Mouse (Mus musculus): ENCODE results near the gene Gm12216. TPM values are rescaled to one million over a fixed set of nuclear protein-coding genes. Genes with fewer than 3 reads are reported as not detected.

Gene Gm12216
- polyA plus RNA-seq, 1 experiment = 1.2 TPM

DNA sequence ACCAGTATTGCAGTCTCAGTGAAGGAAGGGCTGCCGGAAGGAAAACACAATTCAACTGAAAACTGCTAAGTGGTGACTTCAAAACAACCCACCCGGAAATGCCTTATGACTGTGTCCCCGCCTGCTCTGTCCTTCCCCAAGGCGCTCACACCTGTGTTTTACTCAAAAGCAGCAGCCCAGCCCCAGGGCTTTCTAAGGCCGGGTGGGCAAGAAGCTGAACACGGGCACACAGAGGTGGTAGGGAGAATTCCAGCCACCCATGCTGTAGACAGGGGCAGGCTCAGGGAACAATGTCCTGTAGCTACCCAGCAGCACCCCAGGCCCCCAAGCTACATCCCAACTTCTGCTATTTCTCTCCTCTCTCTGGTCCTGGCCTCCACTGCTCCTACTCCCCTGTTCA lies 13.4 kb downstream of the Gm12216 start:
- Histone ChIP-seq H3K4me1 (ENCODE audit: control insufficient read depth, insufficient read depth, low read length) (no peaks in the 10 kb centered on the region), H3K27ac (ENCODE audit: insufficient read depth, low read length) (no peak overlapping the region), H3K27me3 (ENCODE audit: control insufficient read depth, insufficient read depth, low read length) (no peaks in the 10 kb centered on the region), H3K4me3 (replicated peaks; ENCODE audit: insufficient read depth, low read depth, low read length) (no peak overlapping the region)
- DNase-seq = no peak
- 93% methylated on average over 6 of the region's 6 CpGs for WGBS
- TF ChIP-seq POLR2A (IDR thresholded peaks at IDR 0.05; ENCODE audit: borderline replicate concordance, insufficient read depth, low read length) = no peak
- TF ChIP-seq CTCF (IDR thresholded peaks at IDR 0.05; ENCODE audit: borderline replicate concordance, insufficient read depth, low read depth, low read length) = no peak

GRCm38 (mm10) chr11:53843106-53843505 lies 15.9 kb downstream of the Gm12216 start:
- TF ChIP-seq POLR2A (IDR thresholded peaks at IDR 0.05; ENCODE audit: borderline replicate concordance, insufficient read depth, low read length) (no peak), CTCF (IDR thresholded peaks at IDR 0.05; ENCODE audit: borderline replicate concordance, insufficient read depth, low read depth, low read length) (no peak)
- Histone ChIP-seq H3K27me3 (ENCODE audit: control insufficient read depth, insufficient read depth, low read length) (no peaks in the 10 kb centered on the region), H3K27ac (ENCODE audit: insufficient read depth, low read length) (no peak overlapping the region), H3K4me3 (replicated peaks; ENCODE audit: insufficient read depth, low read depth, low read length) (no peak overlapping the region), H3K4me1 (ENCODE audit: control insufficient read depth, insufficient read depth, low read length) (no peaks in the 10 kb centered on the region)
- WGBS = 70% methylated on average over 10 of the region's 10 CpGs
- no peak for DNase-seq

- Histone ChIP-seq H3K27ac (ENCODE audit: insufficient read depth, low read length) (no peak overlapping the region), H3K4me1 (ENCODE audit: control insufficient read depth, insufficient read depth, low read length) (no peaks in the 10 kb centered on the region), H3K4me3 (replicated peaks; ENCODE audit: insufficient read depth, low read depth, low read length) (no peak overlapping the region), H3K27me3 (ENCODE audit: control insufficient read depth, insufficient read depth, low read length) (no peaks in the 10 kb centered on the region)
- WGBS = 45% methylated on average over 4 of the region's 4 CpGs
- no peak for DNase-seq
- TF ChIP-seq CTCF (IDR thresholded peaks at IDR 0.05; ENCODE audit: borderline replicate concordance, insufficient read depth, low read depth, low read length) (no peak), POLR2A (IDR thresholded peaks at IDR 0.05; ENCODE audit: borderline replicate concordance, insufficient read depth, low read length) (no peak)
These were observed 16.9 kb downstream of the Gm12216 start for GRCm38 (mm10) chr11:53842161-53842581.

GRCm38 (mm10) chr11:53841514-53841913 lies 17.5 kb downstream of the Gm12216 start:
- no peak overlapping the region for H3K4me3 ChIP-seq (replicated peaks; ENCODE audit: insufficient read depth, low read depth, low read length)
- 69% methylated on average over 12 of the region's 12 CpGs for WGBS
- no peak for DNase-seq
- H3K4me1 ChIP-seq (ENCODE audit: control insufficient read depth, insufficient read depth, low read length) = no peaks in the 10 kb centered on the region
- no peak for TF ChIP-seq POLR2A (IDR thresholded peaks at IDR 0.05; ENCODE audit: borderline replicate concordance, insufficient read depth, low read length)
- TF ChIP-seq CTCF (IDR thresholded peaks at IDR 0.05; ENCODE audit: borderline replicate concordance, insufficient read depth, low read depth, low read length) = no peak
- no peaks in the 10 kb centered on the region; the same call in 1 of the 2 replicates for H3K27me3 ChIP-seq (ENCODE audit: control insufficient read depth, insufficient read depth, low read length)
- no peak overlapping the region for H3K27ac ChIP-seq (ENCODE audit: insufficient read depth, low read length)

DNA sequence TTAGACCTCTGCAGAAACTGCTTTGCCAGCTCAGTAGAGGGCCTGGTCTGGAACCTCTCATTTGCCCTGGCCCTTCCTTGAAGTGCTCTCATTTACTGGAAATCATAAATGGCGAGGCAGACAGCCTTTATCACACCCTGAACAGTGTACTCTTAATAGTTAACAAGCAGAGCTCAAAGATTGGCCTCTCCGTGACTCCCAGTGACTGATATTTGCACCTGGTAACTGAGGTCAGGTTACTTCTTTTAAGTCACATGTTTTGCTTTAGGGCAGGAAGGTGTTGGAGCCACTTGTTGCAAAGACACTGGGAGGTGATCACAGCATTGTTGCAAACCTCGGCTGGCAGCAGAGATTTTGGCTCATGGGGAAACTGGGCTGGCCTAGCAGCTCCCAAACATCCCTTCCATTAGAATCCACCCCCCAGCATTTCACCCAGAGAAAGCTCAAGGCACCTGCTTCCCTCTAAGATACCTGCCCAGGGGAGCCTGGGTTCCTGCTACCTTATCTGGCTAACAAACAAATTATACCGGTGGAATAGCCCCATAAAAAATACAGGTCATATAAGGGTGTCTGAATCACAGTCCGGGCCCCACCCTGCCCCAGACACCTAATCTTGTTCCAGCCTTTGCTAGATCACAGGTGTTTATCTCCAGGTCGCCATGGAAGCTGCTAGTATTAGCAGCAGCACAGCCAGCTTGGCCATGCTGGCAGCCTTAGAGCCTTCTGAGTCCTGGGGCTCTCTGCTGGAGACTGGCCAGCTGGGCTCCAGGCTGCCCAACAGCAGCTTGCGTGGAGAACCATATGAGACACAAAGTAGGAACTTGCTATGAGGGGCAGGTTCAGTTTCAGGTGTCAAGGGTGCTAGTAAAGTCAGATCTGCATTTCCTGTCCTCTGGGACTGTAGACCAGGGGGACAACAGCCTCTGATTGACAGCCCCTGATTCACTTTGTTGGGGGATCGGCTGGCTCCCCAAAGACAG lies 19.1 kb downstream of the Gm12216 start:
- DNase-seq = no peak
- whole genome bisulfite sequencing = 61% methylated on average over 8 of the region's 8 CpGs
- H3K4me1 ChIP-seq (ENCODE audit: control insufficient read depth, insufficient read depth, low read length) = no peaks in the 10 kb centered on the region
- TF ChIP-seq POLR2A (IDR thresholded peaks at IDR 0.05; ENCODE audit: borderline replicate concordance, insufficient read depth, low read length) (no peak), CTCF (IDR thresholded peaks at IDR 0.05; ENCODE audit: borderline replicate concordance, insufficient read depth, low read depth, low read length) (no peak)
- H3K27ac ChIP-seq (ENCODE audit: insufficient read depth, low read length) = no peak overlapping the region
- no peaks in the 10 kb centered on the region; the same call in 1 of the 2 replicates for H3K27me3 ChIP-seq (ENCODE audit: control insufficient read depth, insufficient read depth, low read length)
- no peak overlapping the region for H3K4me3 ChIP-seq (replicated peaks; ENCODE audit: insufficient read depth, low read depth, low read length)

DNA sequence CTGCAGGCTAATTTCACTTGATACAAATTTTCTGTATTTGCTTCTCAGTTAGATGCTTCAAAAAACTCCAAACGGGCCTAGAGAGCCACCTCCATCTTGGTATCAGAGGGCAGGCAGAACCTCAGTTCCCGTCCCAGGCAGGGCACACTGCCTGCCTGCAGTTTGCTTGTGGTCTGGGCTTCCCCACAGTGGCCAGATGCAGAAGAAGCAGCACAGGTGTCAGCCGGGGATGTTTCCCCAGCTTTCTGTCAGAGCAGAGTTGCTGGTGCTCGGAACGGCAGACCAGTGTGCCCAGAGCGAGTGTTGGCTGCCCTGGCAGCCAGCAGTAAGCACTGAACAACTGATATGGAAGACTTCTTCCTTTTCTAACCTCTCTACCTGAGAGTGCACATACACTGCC lies 19.9 kb downstream of the Gm12216 start:
- Histone ChIP-seq H3K4me1 (ENCODE audit: control insufficient read depth, insufficient read depth, low read length) (no peaks in the 10 kb centered on the region), H3K27me3 (ENCODE audit: control insufficient read depth, insufficient read depth, low read length) (no peaks in the 10 kb centered on the region; the same call in 1 of the 2 replicates), H3K27ac (ENCODE audit: insufficient read depth, low read length) (no peak overlapping the region), H3K4me3 (replicated peaks; ENCODE audit: insufficient read depth, low read depth, low read length) (no peak overlapping the region)
- DNase-seq = no peak
- WGBS = 87% methylated on average over 6 of the region's 6 CpGs
- TF ChIP-seq POLR2A (IDR thresholded peaks at IDR 0.05; ENCODE audit: borderline replicate concordance, insufficient read depth, low read length) = no peak
- TF ChIP-seq CTCF (IDR thresholded peaks at IDR 0.05; ENCODE audit: borderline replicate concordance, insufficient read depth, low read depth, low read length) = no peak

- H3K27ac ChIP-seq (ENCODE audit: insufficient read depth, low read length) = no peak overlapping the region
- H3K4me3 ChIP-seq (replicated peaks; ENCODE audit: insufficient read depth, low read depth, low read length) = no peak overlapping the region
- H3K4me1 ChIP-seq (ENCODE audit: control insufficient read depth, insufficient read depth, low read length) = no peaks in the 10 kb centered on the region
- WGBS = 67% methylated on average over 5 of the region's 5 CpGs
- no peak for DNase-seq
- TF ChIP-seq CTCF (IDR thresholded peaks at IDR 0.05; ENCODE audit: borderline replicate concordance, insufficient read depth, low read depth, low read length) (no peak), POLR2A (IDR thresholded peaks at IDR 0.05; ENCODE audit: borderline replicate concordance, insufficient read depth, low read length) (no peak)
- H3K27me3 ChIP-seq (ENCODE audit: control insufficient read depth, insufficient read depth, low read length) = no peaks in the 10 kb centered on the region; the same call in 1 of the 2 replicates
These were observed 21.3 kb downstream of the Gm12216 start for GRCm38 (mm10) chr11:53837731-53838130.

All from cerebellum, adult 2 months (tissue).